Mouse (Mus musculus) embryo, embryonic 9.5 days (tissue): ENCODE measurements around the gene Siah1a.
A peak's percentile ranks its signal among the peaks of the same experiment; 100 is the strongest.

Experiments used
- DNase-seq: peaks from one replicate; pipeline ENCODE4 v3.0.0-alpha.2; 2017; ENCODE audit errors: extremely low spot score

Gene Siah1a

GRCm38 (mm10) chr8:86744313-86745220 lies 1.2 kb downstream of the Siah1a start:
- peak; percentile 14 for DNase-seq

- DNase-seq = no peak
Measured at GRCm38 (mm10) chr8:86742605-86743345, 3.0 kb downstream of the Siah1a start.

- DNase-seq = no peak
Measured at GRCm38 (mm10) chr8:86741627-86742026, 4.1 kb downstream of the Siah1a start.

- DNase-seq = no peak
Measured at GRCm38 (mm10) chr8:86740899-86741298, 4.8 kb downstream of the Siah1a start.

GRCm38 (mm10) chr8:86735446-86736111 lies 10.2 kb downstream of the Siah1a start:
- DNase-seq = no peak

- no peak for DNase-seq
Measured at GRCm38 (mm10) chr8:86734954-86735353, 10.8 kb downstream of the Siah1a start.

GRCm38 (mm10) chr8:86734171-86734570 lies 11.6 kb downstream of the Siah1a start:
- DNase-seq = no peak

- DNase-seq = no peak
Measured at GRCm38 (mm10) chr8:86730860-86731259, 14.9 kb downstream of the Siah1a start.

GRCm38 (mm10) chr8:86730303-86730702 lies 15.4 kb downstream of the Siah1a start:
- DNase-seq = no peak

GRCm38 (mm10) chr8:86728224-86728950 lies 17.3 kb downstream of the Siah1a start:
- no peak for DNase-seq

- DNase-seq = no peak
Measured at GRCm38 (mm10) chr8:86726959-86727358, 18.8 kb downstream of the Siah1a start.

GRCm38 (mm10) chr8:86721490-86721889 lies 24.2 kb downstream of the Siah1a start:
- DNase-seq = no peak

- no peak for DNase-seq
Measured at GRCm38 (mm10) chr8:86720756-86721459, 24.8 kb downstream of the Siah1a start.

GRCm38 (mm10) chr8:86719368-86719767 lies 26.4 kb downstream of the Siah1a start:
- DNase-seq = no peak

- DNase-seq = no peak
Measured at GRCm38 (mm10) chr8:86718332-86718994, 27.3 kb downstream of the Siah1a start.

GRCm38 (mm10) chr8:86713407-86714188 lies 32.1 kb downstream of the Siah1a start:
- peak; percentile 23 for DNase-seq

GRCm38 (mm10) chr8:86712594-86712993 lies 33.1 kb downstream of the Siah1a start:
- DNase-seq = no peak

GRCm38 (mm10) chr8:86707873-86708272 lies 37.9 kb downstream of the Siah1a start:
- no peak for DNase-seq

- no peak for DNase-seq
Measured at GRCm38 (mm10) chr8:86706756-86707155, 39.0 kb downstream of the Siah1a start.

- no peak for DNase-seq
Measured at GRCm38 (mm10) chr8:86705317-86705716, 40.4 kb downstream of the Siah1a start.
